Mouse (Mus musculus): Measurements from ENCODE around the gene Kank1. TPM values are rescaled to one million over a fixed set of nuclear protein-coding genes. Genes with fewer than 3 reads are reported as not detected.

The Kank1 gene
- polyA plus RNA-seq, 1 experiment from 2014 or later, result 66.9 TPM

DNA sequence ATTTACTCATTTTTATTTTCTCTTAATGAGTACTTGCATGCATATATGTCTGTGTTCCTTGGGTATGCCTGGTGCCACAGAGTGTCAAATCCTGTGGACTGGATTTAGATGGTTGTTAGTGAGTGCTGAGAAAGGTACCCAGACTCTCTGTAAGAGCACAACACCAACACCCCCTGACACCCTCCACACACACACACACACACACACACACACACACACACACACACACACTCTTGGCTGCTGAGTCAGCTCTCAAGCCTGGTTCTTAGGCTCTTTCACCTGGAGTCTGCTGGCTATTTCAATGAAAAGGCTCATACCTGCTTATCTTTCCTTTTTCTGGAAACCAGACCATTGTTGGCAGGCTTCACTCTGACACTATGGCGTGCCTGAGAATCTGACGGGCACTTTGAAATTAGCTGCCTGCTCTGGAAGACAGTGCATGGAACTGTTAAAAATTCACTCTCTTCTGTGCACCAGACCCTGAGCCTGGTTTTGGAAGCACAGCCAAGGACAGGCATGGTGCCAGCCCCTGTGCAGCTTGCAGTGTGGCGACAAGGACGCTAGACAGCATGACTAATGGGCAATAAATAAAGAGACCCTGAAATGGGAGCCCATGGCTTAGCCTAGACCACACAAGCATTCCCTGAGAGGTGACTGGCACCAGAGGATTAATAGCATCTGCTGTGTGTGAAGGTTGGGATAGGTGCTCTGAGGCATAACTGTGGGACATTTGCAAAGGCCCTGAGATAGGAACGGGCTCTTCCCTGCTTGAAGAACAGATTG is 49.2 kb downstream of the Kank1 start:
- H3K27ac ChIP-seq, result no peak overlapping the region
- H3K4me2 ChIP-seq, result no peak overlapping the region
- H3K36me3 ChIP-seq, result no peaks in the 10 kb centered on the region
- H3K9ac ChIP-seq (replicated peaks), result no peak overlapping the region
- no peaks in the 10 kb centered on the region for H3K27me3 ChIP-seq
- ATAC-seq (ENCODE audit: insufficient number of reproducible peaks, insufficient read depth, low FRiP score, low TSS enrichment, low read depth), result no peak
- H3K9me3 ChIP-seq, result peaks cover 4% of the 10 kb centered on the region; the same call in 1 of the 2 replicates
- 39% methylated on average over 5 of the region's 5 CpGs for WGBS
- no peak overlapping the region for H3K4me3 ChIP-seq (replicated peaks)
- peaks cover 7% of the 10 kb centered on the region; the same call in 1 of the 2 replicates for H3K4me1 ChIP-seq (replicated peaks)

- H3K4me1 ChIP-seq (replicated peaks), result peaks cover 7% of the 10 kb centered on the region
- no peak overlapping the region for H3K4me3 ChIP-seq (replicated peaks)
- no peaks in the 10 kb centered on the region for H3K9me3 ChIP-seq
- no peak overlapping the region for H3K27ac ChIP-seq
- no peaks in the 10 kb centered on the region for H3K27me3 ChIP-seq
- H3K4me2 ChIP-seq, result no peak overlapping the region
- WGBS, result 80% methylated on average over 5 of the region's 5 CpGs
- no peak for ATAC-seq (ENCODE audit: insufficient number of reproducible peaks, insufficient read depth, low FRiP score, low TSS enrichment, low read depth)
- H3K36me3 ChIP-seq, result no peaks in the 10 kb centered on the region
- no peak overlapping the region for H3K9ac ChIP-seq (replicated peaks)
Measured at GRCm38 (mm10) chr19:25290991-25291520, 54.3 kb downstream of the Kank1 start.

DNA sequence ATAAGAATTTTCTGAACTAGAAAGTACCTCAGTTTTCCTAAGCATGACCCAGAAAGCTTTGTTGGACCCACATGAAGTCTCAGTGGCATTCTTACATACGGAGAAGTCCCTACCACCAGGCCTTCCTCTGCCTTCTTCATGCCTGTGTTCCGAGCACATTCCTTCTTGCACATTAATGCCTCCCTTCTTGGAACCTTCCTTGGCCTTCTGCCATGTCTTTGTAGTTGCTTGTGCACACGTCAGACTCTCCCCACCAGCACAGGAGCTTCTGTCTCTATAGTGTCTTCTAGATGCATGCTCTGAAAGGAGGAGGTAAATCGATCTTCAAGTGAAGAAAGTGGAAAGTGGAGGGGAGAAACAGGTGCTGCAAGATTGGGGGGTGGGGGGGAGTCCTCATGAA is 58.4 kb downstream of the Kank1 start:
- 67% methylated on average over 4 of the region's 4 CpGs for WGBS
- no peaks in the 10 kb centered on the region for H3K36me3 ChIP-seq
- H3K9me3 ChIP-seq, result no peaks in the 10 kb centered on the region
- peaks cover 3% of the 10 kb centered on the region; the same call in 1 of the 2 replicates for H3K27me3 ChIP-seq
- H3K4me1 ChIP-seq (replicated peaks), result peaks cover 4% of the 10 kb centered on the region
- ATAC-seq (ENCODE audit: insufficient number of reproducible peaks, insufficient read depth, low FRiP score, low TSS enrichment, low read depth), result no peak
- no peak overlapping the region for H3K4me2 ChIP-seq
- no peak overlapping the region for H3K9ac ChIP-seq (replicated peaks)
- no peak overlapping the region for H3K4me3 ChIP-seq (replicated peaks)
- no peak overlapping the region for H3K27ac ChIP-seq

DNA sequence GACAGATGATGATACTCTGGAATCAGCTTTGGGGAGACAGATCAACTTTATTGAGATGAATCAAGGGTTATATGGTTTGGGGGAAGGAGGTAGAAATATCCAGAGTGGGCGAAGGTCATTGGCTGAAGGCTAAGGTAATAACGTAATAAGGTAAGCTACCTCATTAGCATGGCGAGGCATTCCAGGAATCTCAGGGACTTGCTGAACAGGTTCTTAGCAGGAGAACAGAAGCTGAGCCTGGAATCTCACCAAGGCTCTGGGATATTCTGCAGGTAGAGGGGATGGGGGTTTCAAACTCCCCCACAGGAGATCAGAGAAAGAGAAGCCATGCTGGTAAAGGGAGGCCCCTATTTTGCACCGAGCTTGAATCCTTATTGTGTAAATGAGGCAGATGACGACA is 60.5 kb downstream of the Kank1 start:
- H3K4me3 ChIP-seq (replicated peaks), result no peak overlapping the region
- peaks cover 4% of the 10 kb centered on the region for H3K4me1 ChIP-seq (replicated peaks)
- no peak overlapping the region for H3K4me2 ChIP-seq
- WGBS, result 55% methylated on average over 5 of the region's 5 CpGs
- ATAC-seq (ENCODE audit: insufficient number of reproducible peaks, insufficient read depth, low FRiP score, low TSS enrichment, low read depth), result no peak
- H3K27me3 ChIP-seq, result peaks cover 3% of the 10 kb centered on the region; the same call in 1 of the 2 replicates
- H3K27ac ChIP-seq, result no peak overlapping the region
- H3K36me3 ChIP-seq, result no peaks in the 10 kb centered on the region
- no peaks in the 10 kb centered on the region for H3K9me3 ChIP-seq
- H3K9ac ChIP-seq (replicated peaks), result no peak overlapping the region

- no peak overlapping the region for H3K4me3 ChIP-seq (replicated peaks)
- H3K36me3 ChIP-seq, result no peaks in the 10 kb centered on the region
- WGBS, result 86% methylated on average over 14 of the region's 14 CpGs
- H3K27me3 ChIP-seq, result peaks cover 3% of the 10 kb centered on the region; the same call in 1 of the 2 replicates
- H3K4me2 ChIP-seq, result no peak overlapping the region
- no peak overlapping the region for H3K9ac ChIP-seq (replicated peaks)
- ATAC-seq (ENCODE audit: insufficient number of reproducible peaks, insufficient read depth, low FRiP score, low TSS enrichment, low read depth), result no peak
- no peaks in the 10 kb centered on the region for H3K9me3 ChIP-seq
- no peaks in the 10 kb centered on the region for H3K4me1 ChIP-seq (replicated peaks)
- H3K27ac ChIP-seq, result no peak overlapping the region
Measured at GRCm38 (mm10) chr19:25299852-25300670, 63.3 kb downstream of the Kank1 start.

DNA sequence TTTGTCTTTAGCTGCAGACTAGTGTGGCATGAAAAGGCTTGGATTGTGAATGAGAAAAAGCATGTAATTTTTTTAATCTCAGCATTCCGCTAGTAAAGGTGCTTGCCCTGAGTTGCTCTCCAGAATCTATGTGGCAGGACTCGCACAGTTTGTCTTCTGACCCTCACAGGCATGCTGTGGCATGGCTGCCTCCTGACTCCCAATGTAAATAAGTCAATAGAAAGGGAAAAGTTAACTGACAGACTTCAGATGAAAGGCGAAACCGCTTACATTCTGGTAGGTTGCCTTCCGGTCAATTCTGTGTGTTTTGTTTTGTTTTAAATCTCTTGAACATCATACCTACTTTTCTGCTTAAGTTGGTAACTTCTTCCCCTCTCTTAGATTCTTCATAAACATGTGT is 64.4 kb downstream of the Kank1 start:
- 89% methylated on average over 5 of the region's 5 CpGs for WGBS
- H3K9ac ChIP-seq (replicated peaks), result no peak overlapping the region
- no peaks in the 10 kb centered on the region for H3K4me1 ChIP-seq (replicated peaks)
- no peaks in the 10 kb centered on the region for H3K9me3 ChIP-seq
- H3K27ac ChIP-seq, result no peak overlapping the region
- ATAC-seq (ENCODE audit: insufficient number of reproducible peaks, insufficient read depth, low FRiP score, low TSS enrichment, low read depth), result no peak
- no peak overlapping the region for H3K4me3 ChIP-seq (replicated peaks)
- no peaks in the 10 kb centered on the region for H3K36me3 ChIP-seq
- no peak overlapping the region for H3K4me2 ChIP-seq
- peaks cover 3% of the 10 kb centered on the region; the same call in 1 of the 2 replicates for H3K27me3 ChIP-seq

- H3K4me1 ChIP-seq (replicated peaks), result peaks cover 18% of the 10 kb centered on the region
- H3K36me3 ChIP-seq, result no peaks in the 10 kb centered on the region
- no peak overlapping the region for H3K4me3 ChIP-seq (replicated peaks)
- H3K9me3 ChIP-seq, result no peaks in the 10 kb centered on the region
- no peak for ATAC-seq (ENCODE audit: insufficient number of reproducible peaks, insufficient read depth, low FRiP score, low TSS enrichment, low read depth)
- no peak overlapping the region for H3K9ac ChIP-seq (replicated peaks)
- no peak overlapping the region for H3K4me2 ChIP-seq
- H3K27me3 ChIP-seq, result no peaks in the 10 kb centered on the region; the same call in 1 of the 2 replicates
- H3K27ac ChIP-seq, result no peak overlapping the region
- 64% methylated on average over 9 of the region's 9 CpGs for WGBS
Measured at GRCm38 (mm10) chr19:25306277-25306676, 69.5 kb downstream of the Kank1 start.

- ATAC-seq (ENCODE audit: insufficient number of reproducible peaks, insufficient read depth, low FRiP score, low TSS enrichment, low read depth), result no peak
- no peak overlapping the region for H3K27ac ChIP-seq
- H3K4me1 ChIP-seq (replicated peaks), result peaks cover 30% of the 10 kb centered on the region
- no peak overlapping the region for H3K4me2 ChIP-seq
- no peak overlapping the region for H3K4me3 ChIP-seq (replicated peaks)
- H3K27me3 ChIP-seq, result no peaks in the 10 kb centered on the region; the same call in 1 of the 2 replicates
- H3K9me3 ChIP-seq, result no peaks in the 10 kb centered on the region
- 53% methylated on average over 2 of the region's 2 CpGs for WGBS
- no peaks in the 10 kb centered on the region for H3K36me3 ChIP-seq
- H3K9ac ChIP-seq (replicated peaks), result no peak overlapping the region
Measured at GRCm38 (mm10) chr19:25308156-25308555, 71.4 kb downstream of the Kank1 start.

- H3K27ac ChIP-seq, result 0 out of 2 replicates have a peak overlapping the region, but pooled peaks have one; percentile 19
- H3K4me3 ChIP-seq (replicated peaks), result no peak overlapping the region
- no peaks in the 10 kb centered on the region for H3K36me3 ChIP-seq
- no peak overlapping the region for H3K9ac ChIP-seq (replicated peaks)
- H3K4me2 ChIP-seq, result no peak overlapping the region
- H3K27me3 ChIP-seq, result no peaks in the 10 kb centered on the region; the same call in 1 of the 2 replicates
- peaks cover 31% of the 10 kb centered on the region for H3K4me1 ChIP-seq (replicated peaks)
- no peaks in the 10 kb centered on the region for H3K9me3 ChIP-seq
- 39% methylated on average over 12 of the region's 12 CpGs for WGBS
- no peak for ATAC-seq (ENCODE audit: insufficient number of reproducible peaks, insufficient read depth, low FRiP score, low TSS enrichment, low read depth)
Measured at GRCm38 (mm10) chr19:25308763-25309162, 72.0 kb downstream of the Kank1 start.

DNA sequence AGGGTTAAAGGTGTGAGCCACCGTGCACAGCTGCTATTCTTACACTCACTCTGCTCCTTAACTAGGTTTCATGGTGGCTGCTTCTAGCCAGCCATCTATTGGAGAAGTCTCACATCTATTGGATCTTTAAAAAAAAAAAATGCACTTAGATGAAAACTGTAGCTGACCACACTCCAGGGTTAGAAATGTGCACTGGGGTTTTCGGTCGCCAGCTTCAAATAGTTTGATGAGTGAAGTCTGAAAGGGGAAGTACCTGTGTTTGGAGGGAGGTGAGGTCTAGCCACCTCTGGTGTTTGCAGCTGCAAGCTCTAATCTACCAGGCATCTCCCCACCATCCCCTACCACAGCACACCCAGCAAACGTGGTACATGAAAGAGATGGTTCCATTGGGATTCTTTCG is 74.2 kb downstream of the Kank1 start:
- Histone ChIP-seq H3K27ac (no peak overlapping the region), H3K4me3 (replicated peaks) (no peak overlapping the region), H3K27me3 (no peaks in the 10 kb centered on the region; the same call in 1 of the 2 replicates), H3K36me3 (no peaks in the 10 kb centered on the region), H3K4me2 (no peak overlapping the region), H3K9ac (replicated peaks) (no peak overlapping the region), H3K4me1 (replicated peaks) (peaks cover 37% of the 10 kb centered on the region), H3K9me3 (no peaks in the 10 kb centered on the region)
- 78% methylated on average over 5 of the region's 5 CpGs for WGBS
- ATAC-seq (ENCODE audit: insufficient number of reproducible peaks, insufficient read depth, low FRiP score, low TSS enrichment, low read depth), result no peak

DNA sequence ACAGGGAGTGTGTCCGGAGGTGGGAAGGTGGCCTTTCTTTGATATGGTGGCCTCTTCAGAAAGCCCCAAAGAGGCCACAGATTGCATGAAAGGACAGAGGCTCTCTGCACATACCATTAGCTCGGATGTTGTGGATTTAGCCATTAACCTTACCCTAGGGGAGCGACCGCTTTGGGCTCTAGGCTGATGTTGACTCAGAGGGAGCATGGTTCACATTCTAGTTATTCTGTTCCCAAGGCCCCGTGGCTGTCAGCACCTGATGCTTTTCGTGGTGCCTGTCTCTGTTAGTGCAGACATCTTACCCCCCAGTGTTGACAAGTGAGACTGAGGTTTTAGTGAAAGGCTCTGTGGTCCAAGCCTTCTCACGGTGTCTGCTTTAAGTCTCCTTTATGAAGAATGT is 74.9 kb downstream of the Kank1 start:
- no peak for ATAC-seq (ENCODE audit: insufficient number of reproducible peaks, insufficient read depth, low FRiP score, low TSS enrichment, low read depth)
- Histone ChIP-seq H3K9me3 (no peaks in the 10 kb centered on the region), H3K27ac (no peak overlapping the region), H3K4me2 (no peak overlapping the region), H3K9ac (replicated peaks) (no peak overlapping the region), H3K4me3 (replicated peaks) (no peak overlapping the region), H3K36me3 (no peaks in the 10 kb centered on the region), H3K27me3 (no peaks in the 10 kb centered on the region), H3K4me1 (replicated peaks) (peaks cover 39% of the 10 kb centered on the region)
- WGBS, result 68% methylated on average over 7 of the region's 7 CpGs

Data from limb, embryonic 12.5 days (tissue).